Mouse (Mus musculus): ENCODE measurements around the gene Adrb1. TPM values are rescaled to one million over a fixed set of nuclear protein-coding genes. Genes with fewer than 3 reads are reported as not detected.

Adrb1 gene
- total RNA-seq, 1 experiment: 0.36 TPM

DNA sequence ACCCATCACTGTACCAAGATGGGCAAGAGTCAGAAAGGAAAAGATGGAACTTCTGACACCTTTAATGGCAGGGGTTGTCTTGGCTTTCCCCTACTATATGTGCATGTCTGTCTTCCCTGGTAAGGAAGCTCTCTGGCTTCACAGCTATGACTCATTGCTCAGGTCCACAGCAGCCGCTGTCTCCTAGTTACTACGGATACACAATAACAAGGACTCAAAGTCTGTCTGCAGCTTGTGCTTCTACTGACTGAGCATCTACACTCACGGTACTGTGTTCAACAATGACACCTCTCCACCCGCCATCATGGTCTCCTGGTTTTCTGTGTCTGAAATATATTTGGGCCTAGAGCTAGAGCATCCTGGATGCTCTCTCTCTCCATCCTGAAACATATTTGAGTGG, 37.7 kb downstream of the Adrb1 start:
- no peak for DNase-seq (ENCODE audit: low read depth, low spot score)
- Histone ChIP-seq H3K36me3 (ENCODE audit: control insufficient read depth, insufficient read depth, low read length, poor library complexity, severe bottlenecking) (no peaks in the 10 kb centered on the region), H3K4me1 (ENCODE audit: control insufficient read depth in 2 of 2, insufficient read depth in 2 of 2, low read length in 2 of 2, poor library complexity in 1 of 2) (no peaks in the 10 kb centered on the region), H3K9me3 (ENCODE audit: control insufficient read depth, insufficient read depth, low read depth, low read length) (no peaks in the 10 kb centered on the region), H3K9ac (ENCODE audit: insufficient read depth, low read depth, low read length, poor library complexity, severe bottlenecking) (no peak overlapping the region), H3K4me3 (ENCODE audit: insufficient read depth in 1 of 2, low read depth in 1 of 2, low read length in 2 of 2, poor library complexity in 1 of 2, severe bottlenecking in 1 of 2) (no peak overlapping the region), H3K27ac (ENCODE audit: insufficient read depth, low read depth, low read length, poor library complexity, severe bottlenecking) (no peak overlapping the region)
- TF ChIP-seq MAFK (IDR thresholded peaks at IDR 0.05; ENCODE audit: insufficient read depth, low read depth, low read length) (no peak), CHD2 (IDR thresholded peaks at IDR 0.05; ENCODE audit: low read depth, low read length) (no peak), ZNF384 (IDR thresholded peaks at IDR 0.05; ENCODE audit: low read depth, low read length) (no peak), ZC3H11A (IDR thresholded peaks at IDR 0.05; ENCODE audit: borderline replicate concordance, low read depth, low read length) (no peak), HCFC1 (IDR thresholded peaks at IDR 0.05; ENCODE audit: borderline replicate concordance, insufficient read depth, low read length) (no peak)
- in situ Hi-C loops (cut with MboI; ENCODE audit: low sequenced_read_pairs in 2 of 2, unreplicated experiment in 2 of 2): no loop called here

DNA sequence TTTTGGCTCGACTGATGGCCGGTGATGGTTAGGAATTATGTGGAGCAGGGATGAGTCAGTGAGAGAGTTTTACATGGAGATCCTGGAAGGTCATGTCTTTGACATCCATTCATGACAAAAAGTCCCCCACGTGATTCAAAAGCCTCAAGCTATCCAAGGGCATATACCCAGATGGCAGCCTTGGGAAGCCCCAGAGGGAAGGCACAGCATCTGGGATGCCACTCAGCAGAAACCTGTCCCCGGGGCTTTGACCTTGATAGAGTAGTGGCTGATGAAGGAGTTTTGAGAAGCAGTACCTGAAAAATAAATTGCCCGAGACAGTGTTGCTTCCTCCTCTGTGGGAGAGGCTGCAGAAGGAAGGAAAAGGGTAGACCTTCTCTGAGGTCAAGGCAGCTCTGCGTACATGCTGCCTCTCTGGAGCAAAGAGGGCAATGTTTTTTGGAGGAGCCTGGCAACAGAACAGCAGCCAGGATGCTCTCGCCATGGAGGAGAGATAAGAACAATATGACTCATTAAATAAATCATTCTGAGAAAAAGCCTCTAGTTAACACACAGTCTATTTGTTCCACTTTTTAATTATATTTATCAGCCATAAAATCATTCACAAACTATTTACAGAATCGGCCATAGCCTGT, 38.4 kb downstream of the Adrb1 start:
- no peak for TF ChIP-seq ZNF384 (IDR thresholded peaks at IDR 0.05; ENCODE audit: low read depth, low read length)
- no peak for TF ChIP-seq HCFC1 (IDR thresholded peaks at IDR 0.05; ENCODE audit: borderline replicate concordance, insufficient read depth, low read length)
- no peak for TF ChIP-seq MAFK (IDR thresholded peaks at IDR 0.05; ENCODE audit: insufficient read depth, low read depth, low read length)
- Histone ChIP-seq H3K4me1 (ENCODE audit: control insufficient read depth in 2 of 2, insufficient read depth in 2 of 2, low read length in 2 of 2, poor library complexity in 1 of 2) (no peaks in the 10 kb centered on the region), H3K36me3 (ENCODE audit: control insufficient read depth, insufficient read depth, low read length, poor library complexity, severe bottlenecking) (no peaks in the 10 kb centered on the region), H3K27ac (ENCODE audit: insufficient read depth, low read depth, low read length, poor library complexity, severe bottlenecking) (no peak overlapping the region), H3K9ac (ENCODE audit: insufficient read depth, low read depth, low read length, poor library complexity, severe bottlenecking) (no peak overlapping the region), H3K9me3 (ENCODE audit: control insufficient read depth, insufficient read depth, low read depth, low read length) (no peaks in the 10 kb centered on the region), H3K4me3 (ENCODE audit: insufficient read depth in 1 of 2, low read depth in 1 of 2, low read length in 2 of 2, poor library complexity in 1 of 2, severe bottlenecking in 1 of 2) (no peak overlapping the region)
- no peak for DNase-seq (ENCODE audit: low read depth, low spot score)
- in situ Hi-C loops (cut with MboI; ENCODE audit: low sequenced_read_pairs in 2 of 2, unreplicated experiment in 2 of 2): no loop called here

DNA sequence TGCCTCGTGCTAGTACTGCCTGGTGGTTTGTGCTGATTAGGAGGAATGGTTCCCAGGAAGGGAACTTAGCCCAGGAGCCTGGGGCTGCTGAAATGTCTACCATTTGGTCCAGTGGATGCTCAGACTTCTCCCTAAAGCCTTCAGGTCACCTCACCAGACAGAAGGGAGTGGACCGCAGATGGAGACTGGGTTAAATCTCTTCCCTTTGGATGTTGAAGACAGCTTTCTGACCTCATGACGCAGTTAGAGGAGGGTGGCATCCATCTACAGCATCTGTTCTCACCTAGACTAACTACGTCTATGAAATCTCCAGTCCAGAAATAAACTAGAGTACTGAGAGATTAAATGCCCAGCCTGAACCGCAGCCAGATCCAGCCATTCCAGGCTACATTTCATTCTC, 39.1 kb downstream of the Adrb1 start:
- no peak for DNase-seq (ENCODE audit: low read depth, low spot score)
- H3K27ac ChIP-seq (ENCODE audit: insufficient read depth, low read depth, low read length, poor library complexity, severe bottlenecking): no peak overlapping the region
- no peaks in the 10 kb centered on the region for H3K36me3 ChIP-seq (ENCODE audit: control insufficient read depth, insufficient read depth, low read length, poor library complexity, severe bottlenecking)
- TF ChIP-seq MAFK (IDR thresholded peaks at IDR 0.05; ENCODE audit: insufficient read depth, low read depth, low read length) (no peak), CHD2 (IDR thresholded peaks at IDR 0.05; ENCODE audit: low read depth, low read length) (no peak), ZC3H11A (IDR thresholded peaks at IDR 0.05; ENCODE audit: borderline replicate concordance, low read depth, low read length) (no peak), ZNF384 (IDR thresholded peaks at IDR 0.05; ENCODE audit: low read depth, low read length) (no peak), HCFC1 (IDR thresholded peaks at IDR 0.05; ENCODE audit: borderline replicate concordance, insufficient read depth, low read length) (no peak)
- no peak overlapping the region for H3K4me3 ChIP-seq (ENCODE audit: insufficient read depth in 1 of 2, low read depth in 1 of 2, low read length in 2 of 2, poor library complexity in 1 of 2, severe bottlenecking in 1 of 2)
- H3K9me3 ChIP-seq (ENCODE audit: control insufficient read depth, insufficient read depth, low read depth, low read length): no peaks in the 10 kb centered on the region
- H3K4me1 ChIP-seq (ENCODE audit: control insufficient read depth in 2 of 2, insufficient read depth in 2 of 2, low read length in 2 of 2, poor library complexity in 1 of 2): no peaks in the 10 kb centered on the region
- H3K9ac ChIP-seq (ENCODE audit: insufficient read depth, low read depth, low read length, poor library complexity, severe bottlenecking): no peak overlapping the region
- in situ Hi-C loops (cut with MboI; ENCODE audit: low sequenced_read_pairs in 2 of 2, unreplicated experiment in 2 of 2): no loop called here

DNA sequence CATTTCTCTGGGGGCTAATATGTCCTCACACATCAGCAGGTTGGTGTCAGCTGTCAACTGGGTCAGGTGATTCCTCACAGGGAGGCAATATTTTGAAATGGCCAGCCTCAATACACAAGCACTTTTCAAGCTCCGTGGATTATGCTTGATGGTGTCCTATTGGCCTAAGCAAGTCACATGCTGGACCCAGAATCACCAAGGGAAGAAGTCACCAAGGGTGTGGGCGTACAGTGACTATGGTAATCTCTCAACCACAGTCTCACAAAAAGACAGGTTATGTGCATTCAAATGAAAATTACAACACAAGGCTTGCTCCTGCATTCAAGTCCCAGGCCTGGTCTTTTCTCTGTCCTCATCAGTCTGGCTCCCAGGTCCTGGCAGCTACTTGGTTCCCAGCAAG, 39.7 kb downstream of the Adrb1 start:
- Histone ChIP-seq H3K27ac (ENCODE audit: insufficient read depth, low read depth, low read length, poor library complexity, severe bottlenecking) (no peak overlapping the region), H3K4me3 (ENCODE audit: insufficient read depth in 1 of 2, low read depth in 1 of 2, low read length in 2 of 2, poor library complexity in 1 of 2, severe bottlenecking in 1 of 2) (no peak overlapping the region), H3K9me3 (ENCODE audit: control insufficient read depth, insufficient read depth, low read depth, low read length) (no peaks in the 10 kb centered on the region), H3K36me3 (ENCODE audit: control insufficient read depth, insufficient read depth, low read length, poor library complexity, severe bottlenecking) (no peaks in the 10 kb centered on the region), H3K4me1 (ENCODE audit: control insufficient read depth in 2 of 2, insufficient read depth in 2 of 2, low read length in 2 of 2, poor library complexity in 1 of 2) (no peaks in the 10 kb centered on the region), H3K9ac (ENCODE audit: insufficient read depth, low read depth, low read length, poor library complexity, severe bottlenecking) (no peak overlapping the region)
- DNase-seq (ENCODE audit: low read depth, low spot score): no peak
- in situ Hi-C loops (cut with MboI; ENCODE audit: low sequenced_read_pairs in 2 of 2, unreplicated experiment in 2 of 2): no loop called here
- no peak for TF ChIP-seq ZC3H11A (IDR thresholded peaks at IDR 0.05; ENCODE audit: borderline replicate concordance, low read depth, low read length)
- TF ChIP-seq CHD2 (IDR thresholded peaks at IDR 0.05; ENCODE audit: low read depth, low read length): no peak
- no peak for TF ChIP-seq HCFC1 (IDR thresholded peaks at IDR 0.05; ENCODE audit: borderline replicate concordance, insufficient read depth, low read length)
- no peak for TF ChIP-seq ZNF384 (IDR thresholded peaks at IDR 0.05; ENCODE audit: low read depth, low read length)
- no peak for TF ChIP-seq MAFK (IDR thresholded peaks at IDR 0.05; ENCODE audit: insufficient read depth, low read depth, low read length)

DNA sequence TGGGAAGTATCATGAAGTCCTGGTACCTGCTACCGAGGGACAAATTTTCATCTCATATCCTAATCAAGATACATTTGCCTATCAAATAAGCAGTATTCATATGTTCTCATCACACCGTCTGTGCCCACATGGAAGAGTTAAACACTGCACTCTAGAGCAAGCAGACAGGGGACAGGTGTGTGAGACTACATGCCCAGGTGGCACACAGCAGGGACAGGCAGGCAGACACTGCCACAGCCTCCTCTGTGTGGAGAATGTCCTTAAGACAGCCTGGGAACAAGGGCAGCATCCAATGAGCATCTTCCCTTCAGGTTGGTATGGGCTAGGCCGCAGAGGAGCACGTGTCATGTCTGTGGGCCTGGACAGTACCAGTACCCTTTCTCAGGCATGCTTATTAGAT, 40.7 kb downstream of the Adrb1 start:
- no peak for DNase-seq (ENCODE audit: low read depth, low spot score)
- in situ Hi-C loops (cut with MboI; ENCODE audit: low sequenced_read_pairs in 2 of 2, unreplicated experiment in 2 of 2): no loop called here
- no peak overlapping the region for H3K27ac ChIP-seq (ENCODE audit: insufficient read depth, low read depth, low read length, poor library complexity, severe bottlenecking)
- TF ChIP-seq HCFC1 (IDR thresholded peaks at IDR 0.05; ENCODE audit: borderline replicate concordance, insufficient read depth, low read length) (no peak), CHD2 (IDR thresholded peaks at IDR 0.05; ENCODE audit: low read depth, low read length) (no peak), ZNF384 (IDR thresholded peaks at IDR 0.05; ENCODE audit: low read depth, low read length) (no peak), ZC3H11A (IDR thresholded peaks at IDR 0.05; ENCODE audit: borderline replicate concordance, low read depth, low read length) (no peak), MAFK (IDR thresholded peaks at IDR 0.05; ENCODE audit: insufficient read depth, low read depth, low read length) (no peak)
- H3K9ac ChIP-seq (ENCODE audit: insufficient read depth, low read depth, low read length, poor library complexity, severe bottlenecking): no peak overlapping the region
- H3K4me1 ChIP-seq (ENCODE audit: control insufficient read depth in 2 of 2, insufficient read depth in 2 of 2, low read length in 2 of 2, poor library complexity in 1 of 2): no peaks in the 10 kb centered on the region
- no peak overlapping the region for H3K4me3 ChIP-seq (ENCODE audit: insufficient read depth in 1 of 2, low read depth in 1 of 2, low read length in 2 of 2, poor library complexity in 1 of 2, severe bottlenecking in 1 of 2)
- H3K9me3 ChIP-seq (ENCODE audit: control insufficient read depth, insufficient read depth, low read depth, low read length): no peaks in the 10 kb centered on the region
- H3K36me3 ChIP-seq (ENCODE audit: control insufficient read depth, insufficient read depth, low read length, poor library complexity, severe bottlenecking): no peaks in the 10 kb centered on the region

All from ES-E14 (cell line).